Mouse (Mus musculus) left cerebral cortex, postnatal 25 days (tissue): ENCODE results near the gene Cdc26. TPM values are rescaled to one million over a fixed set of nuclear protein-coding genes. Genes with fewer than 3 reads are reported as not detected.
A peak's percentile ranks its signal among the peaks of the same experiment; 100 is the strongest.

Experiments
- DNase-seq, 2 experiments: peaks; one replicate each; pipeline ENCODE4 v3.0.0; 2022; ENCODE audit warnings: low spot score in 2 of 2, mixed read lengths in 1 of 2
- intact Hi-C: fragments of 180-260 bp; cut with DNase I; formaldehyde crosslinking; loops from one replicate; pipeline ENCODE4 v1.15.1; 2025
- total RNA-seq, 2 experiments: library from RNA; stranded (reverse); gene quantifications; 2 replicates each; pipeline ENCODE4 v1.2.3; 2021

Gene Cdc26
- total RNA-seq, 2 experiments from 2014 or later = 43.8 to 45.0 TPM

DNA sequence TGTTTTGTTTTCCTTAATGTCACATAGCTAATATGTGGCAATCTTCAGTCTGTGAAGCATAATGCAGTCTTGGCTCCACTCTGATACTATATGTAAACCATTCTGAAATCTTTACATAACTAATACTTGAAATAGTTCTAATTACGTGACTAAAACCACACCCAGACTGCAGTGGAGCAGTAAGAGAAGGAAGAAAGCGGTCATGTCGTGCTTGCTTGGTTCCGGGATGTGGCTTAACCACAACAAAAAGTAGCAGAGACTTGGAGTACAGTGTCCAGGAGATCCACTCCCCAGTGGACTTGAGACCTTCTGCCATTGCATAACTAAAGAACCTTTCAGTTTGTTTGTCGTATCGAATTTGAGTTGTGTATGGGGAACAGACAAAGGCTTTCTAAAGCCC lies 40.9 kb downstream of the Cdc26 start:
- no peak for DNase-seq
- intact Hi-C loops = no loop called here

DNA sequence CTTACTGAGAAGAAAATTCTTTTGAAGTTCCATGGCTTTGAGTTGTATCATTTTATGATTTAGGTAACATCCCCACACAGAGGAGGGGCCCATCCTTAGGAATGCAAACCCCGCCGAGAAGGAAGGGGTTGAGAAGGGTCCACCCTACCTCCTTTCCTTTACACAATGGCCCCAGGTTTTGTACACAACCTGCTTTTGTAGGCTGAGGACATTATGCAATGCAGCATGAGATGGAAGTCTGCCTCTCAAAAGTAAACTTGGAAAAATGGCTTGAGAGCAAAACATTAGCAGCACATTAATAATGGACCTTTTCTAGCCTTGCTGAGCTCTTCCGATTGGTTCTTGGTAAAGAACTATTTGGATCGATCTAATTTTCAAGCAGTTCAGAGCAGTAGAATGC lies 42.2 kb downstream of the Cdc26 start:
- intact Hi-C loops = no loop called here
- DNase-seq = no peak

DNA sequence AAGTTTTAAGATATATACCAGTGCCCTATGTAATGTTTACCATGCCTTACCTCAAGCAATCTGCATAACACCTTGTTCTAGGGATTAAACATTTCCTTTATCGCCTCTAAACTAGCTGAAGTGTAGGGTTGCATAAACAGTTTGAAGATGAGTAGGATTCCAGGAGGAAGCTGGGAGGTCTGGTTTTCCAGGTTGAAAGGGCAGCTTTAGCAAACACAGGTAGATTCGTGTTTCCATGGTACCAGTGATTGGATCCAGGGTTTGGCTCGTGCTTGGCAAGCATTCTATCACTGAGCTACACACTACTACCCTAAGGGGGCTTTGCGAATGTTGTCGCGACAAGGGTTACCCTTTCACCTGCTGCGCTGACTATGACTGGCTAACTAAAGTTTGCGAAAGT lies 44.1 kb downstream of the Cdc26 start:
- intact Hi-C loops = no loop called here
- DNase-seq = no peak

DNA sequence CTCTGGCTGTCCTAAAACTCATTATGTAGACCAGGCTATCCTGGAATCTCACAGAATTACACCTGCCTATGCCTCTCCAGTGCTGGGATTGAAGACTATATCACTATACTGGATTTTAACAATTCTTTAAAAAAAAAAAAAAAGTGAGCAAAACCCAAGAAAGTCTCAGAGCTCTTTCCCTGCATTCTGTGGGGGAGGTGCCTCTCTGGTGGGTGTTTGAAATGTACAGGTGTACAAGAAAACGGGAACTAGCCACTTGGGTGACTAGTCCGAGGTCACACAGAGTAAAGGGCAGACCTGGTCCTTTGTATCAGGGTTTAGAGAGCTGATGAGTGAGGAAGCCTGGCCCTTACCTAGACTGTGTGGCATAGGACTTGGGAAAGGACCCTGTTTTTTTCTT lies 46.0 kb downstream of the Cdc26 start:
- no peak for DNase-seq
- intact Hi-C loops = no loop called here

DNA sequence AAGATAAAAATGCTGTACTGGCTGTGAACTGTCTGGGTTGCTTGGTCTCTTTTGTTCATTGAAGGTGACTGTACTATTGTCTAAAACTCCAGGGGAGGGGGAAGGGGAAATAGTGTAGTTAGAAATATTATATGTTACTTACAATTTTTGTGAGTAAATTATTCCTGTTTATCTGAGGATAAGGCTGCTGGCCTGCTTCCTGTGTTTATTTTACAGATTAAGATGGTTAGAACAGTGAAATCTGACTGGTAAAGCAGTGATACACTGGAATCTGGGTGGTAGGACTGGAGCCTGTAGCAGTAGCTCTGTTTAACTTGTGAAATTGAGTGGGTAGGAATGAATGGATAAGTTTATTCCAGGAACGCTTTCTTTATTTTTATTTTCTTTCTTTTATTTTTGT lies 46.4 kb downstream of the Cdc26 start:
- intact Hi-C loops = loop anchor here (2.0 kb wide), 1 partner anchor 47 kb away; the partner anchor contains the start of genes Cdc26 and Prpf4
- DNase-seq = no peak

DNA sequence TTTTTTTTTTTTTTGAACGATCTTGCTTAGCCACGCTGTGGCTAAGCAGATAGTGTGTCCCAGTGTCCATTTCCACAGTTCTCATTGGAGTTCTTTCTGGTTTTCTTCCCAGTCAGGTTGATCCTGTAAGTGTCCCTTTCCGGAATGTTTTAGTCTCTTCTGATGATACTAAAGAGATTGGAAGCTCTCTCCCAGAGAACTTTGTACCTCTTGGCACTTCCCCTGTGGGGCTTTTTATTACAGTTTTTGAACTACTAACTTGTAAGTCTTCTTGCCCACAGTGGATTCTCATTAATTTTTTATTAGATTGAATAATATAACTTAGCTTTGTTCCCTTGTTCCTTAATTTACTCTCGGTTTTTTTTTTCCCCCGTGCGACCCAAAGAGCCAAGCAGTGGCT lies 46.9 kb downstream of the Cdc26 start:
- no peak for DNase-seq
- intact Hi-C loops = loop anchor here (2.0 kb wide), 1 partner anchor 47 kb away; the partner anchor contains the start of genes Cdc26 and Prpf4

DNA sequence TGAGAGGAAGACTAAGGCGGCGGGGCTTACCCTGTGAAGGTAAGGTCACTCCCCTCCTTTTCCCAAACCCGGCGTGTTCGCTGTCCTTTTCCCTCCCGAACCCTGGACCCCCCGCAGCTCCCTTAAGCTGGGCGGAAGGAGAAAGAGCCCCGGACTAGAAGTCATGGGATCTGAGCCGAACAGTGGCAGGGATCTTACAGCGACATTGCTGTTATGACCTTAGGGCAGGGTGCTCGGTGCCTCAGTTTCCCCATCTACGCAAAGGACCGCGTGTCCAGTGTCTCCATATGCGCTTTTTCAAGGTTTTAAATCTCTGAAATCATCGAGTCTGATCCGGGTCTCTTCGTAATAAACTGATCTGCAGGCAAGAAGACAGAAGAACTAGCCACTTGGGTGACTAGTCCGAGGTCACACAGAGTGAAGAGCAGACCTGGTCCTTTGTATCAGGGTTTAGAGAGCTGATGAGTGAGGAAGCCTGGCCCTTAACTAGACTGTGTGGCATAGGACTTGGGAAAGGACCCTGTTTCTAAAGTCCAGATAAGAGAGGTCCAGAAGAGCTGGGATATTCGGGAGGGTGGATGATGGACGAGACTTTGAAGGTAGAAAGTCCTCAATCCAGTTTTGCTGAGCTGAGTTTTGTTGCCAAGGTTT lies 47.5 kb downstream of the Cdc26 start:
- peak in 1 of 2 experiments; percentile 4 for DNase-seq
- intact Hi-C loops = loop anchor here (2.0 kb wide), 1 partner anchor 48 kb away; the partner anchor contains the start of genes Cdc26 and Prpf4

DNA sequence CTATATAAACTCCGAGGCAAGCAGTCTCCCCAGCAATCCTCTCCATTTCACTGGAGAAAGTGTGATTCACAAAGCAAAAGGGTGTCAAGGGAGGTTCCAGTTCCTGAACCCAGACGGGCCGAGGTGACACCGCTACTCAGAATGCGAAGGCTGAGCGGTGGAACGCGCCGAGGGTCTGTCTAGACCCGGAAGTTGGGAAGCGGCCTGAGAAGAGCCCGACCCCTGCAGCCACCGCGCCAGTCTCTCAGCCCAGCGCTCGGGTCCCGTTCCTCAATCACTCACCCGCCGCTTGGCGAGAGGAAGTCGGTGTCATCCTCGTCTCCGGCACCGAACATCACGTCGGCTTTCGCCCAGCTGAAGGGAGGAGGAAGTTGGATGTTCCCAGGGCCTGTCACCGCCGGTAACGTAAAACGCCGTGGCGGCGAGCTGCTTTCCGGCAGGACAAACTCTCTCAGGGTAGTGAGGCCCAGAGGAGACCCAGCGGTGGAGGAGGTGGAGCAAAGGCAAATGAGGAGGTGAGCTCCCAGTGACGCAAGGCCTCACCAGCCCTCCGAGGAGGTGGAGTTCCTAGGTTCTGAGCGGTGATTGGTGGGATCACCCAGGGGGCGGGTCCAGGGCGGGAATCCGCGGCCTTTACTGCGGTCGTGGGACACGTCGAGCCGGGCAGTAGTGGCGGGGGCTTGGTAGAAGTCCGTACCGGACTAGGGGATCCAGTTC lies 48.2 kb downstream of the Cdc26 start, which contains the start of the genes Fkbp15 and Slc31a1:
Gene Fkbp15 (minus strand): TSS at position 461 of the 717 bp plus-strand sequence.
Gene Slc31a1 (plus strand): TSS at position 640 of the 717 bp plus-strand sequence.
- intact Hi-C loops = loop anchor here (2.0 kb wide), 1 partner anchor 49 kb away; the partner anchor contains the start of genes Cdc26 and Prpf4
- peak; percentile 97 to 99 for DNase-seq

DNA sequence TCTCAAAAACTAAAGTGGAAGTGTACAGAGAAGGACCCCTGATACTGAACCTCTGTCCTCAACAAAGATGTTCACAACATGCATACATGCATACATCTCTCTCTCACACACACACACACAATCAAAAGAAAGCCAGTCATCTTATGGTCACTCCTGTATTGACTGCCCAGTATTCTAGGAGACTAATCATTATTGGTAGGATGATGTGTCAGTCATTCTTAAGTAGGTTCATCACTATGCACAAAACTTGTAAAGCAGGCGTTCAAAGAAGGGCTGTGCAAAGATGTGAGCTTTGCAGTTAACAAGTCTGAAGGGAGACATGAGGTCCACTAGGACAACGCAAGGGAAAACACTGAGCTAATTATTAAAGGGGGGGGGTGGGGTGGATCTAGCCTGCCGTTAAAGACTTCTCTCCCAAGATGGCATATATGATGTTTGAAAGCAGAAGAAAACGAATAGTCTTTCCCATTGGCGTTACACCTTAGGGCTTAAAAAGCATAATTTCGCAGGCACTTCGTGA lies 49.1 kb downstream of the Cdc26 start:
- intact Hi-C loops = no loop called here
- no peak for DNase-seq

DNA sequence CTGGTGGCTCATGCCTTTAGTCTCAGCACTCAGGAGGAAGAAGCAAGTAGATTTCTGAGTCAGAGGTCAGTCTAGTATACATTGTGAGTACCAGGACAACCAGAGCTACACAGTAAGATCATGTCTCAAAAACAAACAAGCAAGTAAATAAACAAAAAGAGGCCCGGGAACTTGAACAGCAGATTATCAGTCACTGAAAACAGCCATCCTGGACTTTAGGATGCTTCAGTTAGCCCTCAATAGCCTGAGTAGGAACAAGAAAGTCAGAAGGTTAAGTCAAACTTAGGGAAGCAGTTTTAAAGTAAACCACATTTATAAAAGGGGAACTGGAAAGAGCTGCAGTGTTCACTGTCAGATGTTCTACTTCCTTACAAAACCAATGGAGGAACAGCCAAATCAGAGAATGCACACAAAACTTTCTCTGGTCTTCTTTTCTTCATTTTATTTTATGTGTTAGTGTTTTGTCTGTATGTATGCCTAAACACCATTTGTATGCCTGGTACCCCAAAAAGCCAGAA lies 50.8 kb downstream of the Cdc26 start:
- intact Hi-C loops = no loop called here
- DNase-seq = peak in 1 of 2 experiments; percentile 11

DNA sequence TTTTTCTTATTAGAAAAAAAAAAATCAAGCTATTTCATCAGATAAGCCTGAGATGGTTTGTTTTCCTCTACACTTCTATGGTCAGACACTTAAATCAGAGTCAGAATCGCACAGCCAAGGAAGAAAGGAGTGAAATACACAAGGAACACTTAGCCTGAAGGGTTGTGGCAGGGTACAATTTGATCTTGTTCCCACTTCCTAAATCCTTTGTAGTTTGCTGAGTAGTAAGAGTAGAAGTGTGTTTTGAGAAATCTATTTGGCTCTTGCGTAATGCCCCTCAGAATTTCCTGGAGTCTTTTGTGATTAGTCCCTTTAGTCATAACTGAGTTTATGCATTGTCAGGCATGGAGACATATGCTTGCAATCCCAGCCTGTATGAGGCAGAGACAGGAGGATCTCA lies 59.1 kb downstream of the Cdc26 start:
- intact Hi-C loops = no loop called here
- no peak for DNase-seq

DNA sequence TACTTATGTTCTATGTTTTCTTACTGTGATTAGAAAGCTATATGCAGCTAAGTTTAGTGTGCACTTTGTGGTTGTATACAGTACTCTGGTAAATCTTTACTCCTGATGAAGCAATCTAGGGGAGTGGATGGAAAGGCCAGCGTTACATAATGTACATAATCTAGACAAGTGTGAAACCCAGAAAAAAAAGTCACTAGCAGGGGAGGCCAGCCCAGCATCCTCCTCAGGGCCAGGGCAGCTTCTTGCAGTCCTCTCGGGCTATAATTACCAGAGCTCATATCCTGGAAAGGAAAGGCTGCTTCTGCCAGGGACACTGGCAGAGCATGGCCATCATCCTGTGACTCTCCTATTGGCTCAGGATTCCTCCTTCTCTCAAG lies 60.1 kb downstream of the Cdc26 start:
- DNase-seq = no peak
- intact Hi-C loops = no loop called here

DNA sequence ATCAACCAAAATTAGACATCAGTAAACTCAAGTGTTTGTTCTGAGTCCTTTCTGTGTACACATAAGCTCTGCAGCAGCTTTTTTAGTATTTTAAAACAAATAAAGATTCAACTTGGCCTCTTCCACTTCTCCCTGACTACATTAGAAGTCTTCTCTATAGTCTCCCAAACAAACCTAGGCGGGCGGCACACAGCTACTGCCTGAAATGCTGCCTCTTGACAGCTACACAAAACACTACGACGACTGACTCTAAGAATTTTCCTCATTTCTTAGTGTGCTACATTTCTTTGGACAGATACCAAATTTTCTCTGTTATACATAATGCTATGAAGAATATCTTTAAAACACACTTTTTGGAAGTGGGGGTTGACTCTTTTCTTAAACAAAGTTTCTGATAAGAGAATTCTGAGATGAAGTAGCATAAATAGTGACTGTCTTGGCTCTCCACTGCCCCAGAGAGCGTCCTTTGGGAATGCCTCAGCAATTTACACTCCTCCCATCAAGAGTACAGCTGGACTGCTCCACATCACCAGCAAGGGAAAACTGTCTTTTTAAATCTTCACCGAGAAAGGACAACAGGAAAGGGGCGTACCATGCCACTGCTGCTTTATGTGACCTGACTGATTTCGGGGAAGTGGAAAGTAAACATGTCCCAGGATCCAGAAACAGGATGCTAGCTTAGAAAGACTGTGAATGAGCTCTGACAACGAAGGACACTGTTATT lies 60.7 kb downstream of the Cdc26 start:
- DNase-seq = peak in 1 of 2 experiments; percentile 8
- intact Hi-C loops = no loop called here

DNA sequence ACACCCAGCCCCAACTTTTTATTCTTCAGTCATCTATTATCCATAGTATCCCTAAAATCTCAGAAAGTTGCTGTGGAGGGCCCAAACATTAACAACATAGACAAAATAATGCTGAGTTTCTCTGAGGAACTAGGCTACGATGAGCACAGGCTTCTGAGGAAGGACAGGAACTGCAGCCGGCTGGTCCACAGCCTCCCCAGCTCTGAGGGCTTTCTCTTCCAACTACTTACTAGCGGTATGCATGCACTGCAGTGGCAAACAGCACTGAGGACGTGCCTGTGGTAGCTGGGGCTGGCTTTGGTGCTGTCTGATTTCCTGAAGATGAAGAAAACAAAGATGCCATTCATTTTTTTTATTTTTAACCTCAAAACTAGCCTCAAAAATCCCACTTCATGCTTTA lies 62.6 kb downstream of the Cdc26 start:
- DNase-seq = no peak
- intact Hi-C loops = no loop called here

DNA sequence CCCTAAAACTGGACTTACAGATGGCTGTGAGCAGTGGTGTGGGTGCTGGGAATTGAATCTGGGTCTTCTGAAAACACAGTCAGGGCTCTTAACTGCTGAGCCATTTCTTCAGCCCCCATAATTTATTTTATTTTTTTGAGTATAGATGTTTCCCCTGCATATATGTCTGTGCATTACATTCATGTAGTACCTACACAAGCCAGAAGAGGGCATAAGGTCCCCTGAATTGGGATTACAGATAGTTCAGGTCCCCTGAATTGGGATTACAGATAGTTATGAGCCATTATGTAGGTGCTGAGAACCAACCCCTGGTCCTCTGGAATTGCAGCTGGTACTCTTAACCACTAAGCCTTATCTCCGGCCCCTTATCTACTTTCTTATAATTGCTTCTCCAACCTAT lies 64.4 kb downstream of the Cdc26 start:
- peak in 1 of 2 experiments; percentile 9 for DNase-seq
- intact Hi-C loops = no loop called here

DNA sequence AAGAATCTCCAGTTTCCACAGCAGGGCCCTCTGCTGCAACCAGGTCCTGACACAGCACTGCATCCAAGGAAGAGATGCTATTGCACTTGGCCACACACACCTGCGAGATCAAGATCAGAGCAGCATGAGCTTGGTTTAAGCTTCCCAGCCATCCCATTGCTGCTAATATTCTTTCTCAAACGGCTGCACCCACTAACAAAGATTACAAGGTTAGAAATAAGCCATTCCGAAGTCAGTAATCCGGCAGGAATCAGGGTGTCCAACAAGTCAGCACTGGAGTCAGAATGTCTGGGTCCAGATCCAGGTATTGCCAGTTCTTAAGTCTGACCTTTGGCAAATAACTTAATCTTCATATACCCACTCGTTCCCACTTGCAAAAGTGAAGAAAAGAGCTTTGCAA lies 69.9 kb downstream of the Cdc26 start:
- intact Hi-C loops = no loop called here
- DNase-seq = no peak
